Mouse (Mus musculus) testis, adult 2 months (tissue): Measurements from ENCODE around the gene Dusp7.

Experiments
- CTCF ChIP-seq: fragments of 200-500 bp; IDR thresholded peaks from 2 replicates; pipeline ENCODE4 v1.5.1; 2012; ENCODE audit warnings: low read depth, mild to moderate bottlenecking, inconsistent platforms, low read length, moderate library complexity; ENCODE audit not compliant: control insufficient read depth, insufficient read depth, insufficient replicate concordance
- POLR2A ChIP-seq: fragments of 200-500 bp; IDR thresholded peaks from 2 replicates; pipeline ENCODE4 v1.6.1; 2012; ENCODE audit warnings: low read depth, mild to moderate bottlenecking, inconsistent platforms, low read length, moderate library complexity; ENCODE audit not compliant: control insufficient read depth

GRCm38 (mm10) chr9:106373973-106374372 is 5.5 kb downstream of the Dusp7 start:
- no peak for TF ChIP-seq CTCF
- TF ChIP-seq POLR2A: no peak
